In genomic region chrX:56790591-56790990, GRCm38 (mm10) we compare ENCODE assay signal across 15 mouse cellular contexts. TPM values are rescaled to one million over a fixed set of nuclear protein-coding genes. Genes with fewer than 3 reads are reported as not detected.
"Had no signal": no experiment of that assay in that cellular context is flagged by ENCODE, and none has a peak within 500 bp of the region (broad histone marks: within the 10 kb centered on the region; RNA-seq: fewer than 3 reads in every experiment).

No protein-coding gene starts in this region.

- ATAC-seq: inflammation-experienced regulatory T-cells, adult 6 months had no signal

- H3K9me3 ChIP-seq: heart, embryonic 10.5 days; heart, embryonic 12.5 days; hindbrain, embryonic 10.5 days; hindbrain, embryonic 12.5 days; limb, embryonic 10.5 days; limb, embryonic 12.5 days; liver, embryonic 13.5 days; liver, embryonic 15.5 days had no signal

- H3K27me3 ChIP-seq: heart, embryonic 12.5 days; hindbrain, embryonic 12.5 days; limb, embryonic 12.5 days; liver, embryonic 13.5 days; liver, embryonic 15.5 days had no signal

- H3K4me1 ChIP-seq: heart, embryonic 10.5 days; hindbrain, embryonic 10.5 days; hindbrain, embryonic 12.5 days; limb, embryonic 10.5 days; limb, embryonic 12.5 days; liver, embryonic 13.5 days; liver, embryonic 15.5 days had no signal

- H3K4me3 ChIP-seq: heart, embryonic 10.5 days; heart, embryonic 12.5 days; hindbrain, embryonic 10.5 days; hindbrain, embryonic 12.5 days; layer of hippocampus, adult 2 months; left cerebral cortex, adult 2 months; limb, embryonic 10.5 days; limb, embryonic 12.5 days; liver, embryonic 13.5 days; liver, embryonic 15.5 days had no signal

- H3K4me2 ChIP-seq: heart, embryonic 12.5 days; hindbrain, embryonic 12.5 days; hindbrain, embryonic 14.5 days; limb, embryonic 12.5 days; liver, embryonic 11.5 days; liver, embryonic 13.5 days; liver, embryonic 15.5 days had no signal

- H3K9ac ChIP-seq: heart, embryonic 12.5 days; hindbrain, embryonic 12.5 days; hindbrain, embryonic 14.5 days; limb, embryonic 12.5 days; liver, embryonic 13.5 days; liver, embryonic 15.5 days; liver, postnatal 0 days had no signal

- H3K36me3 ChIP-seq: liver, embryonic 13.5 days; liver, embryonic 15.5 days had no signal

- H3K27ac ChIP-seq: heart, embryonic 10.5 days; hindbrain, embryonic 10.5 days; hindbrain, embryonic 12.5 days; hindbrain, embryonic 14.5 days; layer of hippocampus, adult 2 months; left cerebral cortex, adult 2 months; limb, embryonic 10.5 days; limb, embryonic 12.5 days; liver, embryonic 13.5 days; liver, embryonic 15.5 days had no signal

RNA-seq across cellular contexts. Expression of gene Fhl1, which starts 59.0 kb away (rescaled TPM):
- total RNA-seq: granulocyte monocyte progenitor cell, adult 5-6 weeks had no signal
- polyA plus RNA-seq: inflammation-experienced regulatory T-cells, adult 6 months had no signal
